Mouse (Mus musculus): ENCODE results near the gene Arhgap23. TPM values are rescaled to one million over a fixed set of nuclear protein-coding genes. Genes with fewer than 3 reads are reported as not detected.

The Arhgap23 gene
- polyA plus RNA-seq, 1 experiment from 2014 or later, result 6.4 TPM

DNA sequence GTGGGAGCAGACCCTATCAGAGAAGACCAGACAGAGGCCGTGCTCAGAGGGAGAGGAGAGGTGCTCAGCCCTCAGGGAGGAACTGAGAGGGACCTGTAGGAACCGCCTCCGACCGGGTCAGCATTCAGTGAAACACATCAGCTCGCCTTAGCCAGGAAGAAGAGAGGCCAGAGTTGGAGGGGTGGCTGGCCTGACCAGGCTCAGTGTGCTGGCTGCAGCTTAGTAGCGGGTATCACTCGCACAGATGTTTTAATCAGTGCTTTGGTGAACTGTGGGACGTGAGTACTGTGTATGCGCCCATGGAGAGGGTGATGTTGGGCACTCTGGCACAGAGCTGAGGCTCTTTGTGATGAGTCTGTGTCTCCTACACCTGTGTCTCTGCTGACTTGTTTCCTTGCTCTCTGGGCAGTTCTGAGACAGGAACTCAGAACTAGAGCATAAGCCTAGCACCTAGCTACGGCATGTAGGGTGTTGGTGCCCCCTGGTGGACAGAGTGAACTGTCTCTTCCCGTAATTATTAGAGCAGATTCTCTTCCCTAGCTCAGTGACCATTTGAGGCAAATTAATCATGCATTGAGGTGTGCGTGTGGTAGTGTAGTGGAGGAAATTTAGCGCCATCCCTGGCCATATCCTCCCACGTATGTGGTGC lies 53.4 kb downstream of the Arhgap23 start:
- H3K36me3 ChIP-seq (ENCODE audit: control insufficient read depth, insufficient read depth, low read length), result peaks cover 69% of the 10 kb centered on the region
- 52% methylated on average over 14 of the region's 14 CpGs for WGBS

DNA sequence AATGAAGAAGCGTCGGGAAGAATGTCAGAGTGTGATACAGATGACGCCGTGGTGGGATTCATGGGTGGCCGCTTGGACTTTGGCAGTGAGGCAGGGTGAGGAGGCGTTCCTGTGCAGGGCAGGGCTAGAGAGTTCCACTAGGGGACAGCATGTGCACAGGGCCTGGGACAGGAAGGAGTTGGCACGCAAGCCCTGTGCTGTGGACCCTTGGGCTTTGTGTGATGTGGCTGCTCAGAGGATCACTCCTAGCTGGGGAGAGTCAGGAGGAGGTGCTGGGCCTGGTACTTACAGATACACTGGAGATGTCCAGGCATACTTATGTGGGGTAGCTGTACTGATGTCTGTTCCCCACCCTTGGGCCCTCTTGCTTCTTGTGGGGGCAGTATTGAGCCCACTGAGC lies 54.5 kb downstream of the Arhgap23 start:
- 96% methylated on average over 7 of the region's 7 CpGs for WGBS
- H3K4me2 ChIP-seq (replicated peaks; ENCODE audit: low read depth, low read length), result no peak overlapping the region
- no peaks in the 10 kb centered on the region for H3K4me1 ChIP-seq (ENCODE audit: control insufficient read depth, insufficient read depth, low read length)
- no peak for ATAC-seq (ENCODE audit: insufficient number of reproducible peaks, insufficient read depth, low FRiP score, low read depth)
- no peak overlapping the region for H3K27ac ChIP-seq (ENCODE audit: low read length)
- no peaks in the 10 kb centered on the region for H3K9me3 ChIP-seq (ENCODE audit: control insufficient read depth, low read depth, low read length)
- no peaks in the 10 kb centered on the region for H3K27me3 ChIP-seq (ENCODE audit: control insufficient read depth, insufficient read depth, low read length)
- no peak overlapping the region for H3K4me3 ChIP-seq (ENCODE audit: low read depth, low read length)
- no peak overlapping the region for H3K9ac ChIP-seq (replicated peaks; ENCODE audit: low read depth, low read length)
- peaks cover 65% of the 10 kb centered on the region for H3K36me3 ChIP-seq (ENCODE audit: control insufficient read depth, insufficient read depth, low read length)

More for the DNA sequence above, 53.4 kb downstream of the Arhgap23 start:
- Histone ChIP-seq H3K4me1 (ENCODE audit: control insufficient read depth, insufficient read depth, low read length) (no peaks in the 10 kb centered on the region), H3K4me3 (ENCODE audit: low read depth, low read length) (no peak overlapping the region), H3K27me3 (ENCODE audit: control insufficient read depth, insufficient read depth, low read length) (no peaks in the 10 kb centered on the region), H3K27ac (ENCODE audit: low read length) (0 out of 2 replicates have a peak overlapping the region, but pooled peaks have one; percentile 27), H3K4me2 (replicated peaks; ENCODE audit: low read depth, low read length) (no peak overlapping the region), H3K9ac (replicated peaks; ENCODE audit: low read depth, low read length) (no peak overlapping the region), H3K9me3 (ENCODE audit: control insufficient read depth, low read depth, low read length) (no peaks in the 10 kb centered on the region)
- 0 out of 2 replicates have a peak, but pooled peaks have one; percentile 62 for ATAC-seq (ENCODE audit: insufficient number of reproducible peaks, insufficient read depth, low FRiP score, low read depth)

DNA sequence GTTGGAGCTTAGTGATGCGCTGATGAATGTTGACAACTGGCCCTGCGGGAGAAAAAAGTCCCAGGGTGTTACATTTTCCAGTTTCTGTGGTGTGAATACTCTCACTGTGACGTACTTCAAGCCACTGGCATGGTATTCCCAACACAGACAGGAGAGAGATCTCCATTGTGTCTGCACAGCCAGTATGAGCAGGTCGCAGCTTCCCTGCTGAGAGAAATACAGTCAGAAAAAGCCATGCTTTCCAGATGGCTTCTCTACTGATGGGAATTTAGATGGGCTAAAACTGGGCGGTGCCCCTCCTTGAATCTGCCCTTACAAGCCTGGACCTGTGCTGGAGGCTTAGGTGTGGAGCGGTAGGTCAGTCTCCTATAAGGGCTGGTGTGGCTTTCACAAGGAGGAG lies 55.9 kb downstream of the Arhgap23 start:
- Histone ChIP-seq H3K36me3 (ENCODE audit: control insufficient read depth, insufficient read depth, low read length) (peaks cover 69% of the 10 kb centered on the region), H3K27me3 (ENCODE audit: control insufficient read depth, insufficient read depth, low read length) (no peaks in the 10 kb centered on the region), H3K4me3 (ENCODE audit: low read depth, low read length) (no peak overlapping the region), H3K9ac (replicated peaks; ENCODE audit: low read depth, low read length) (no peak overlapping the region), H3K9me3 (ENCODE audit: control insufficient read depth, low read depth, low read length) (no peaks in the 10 kb centered on the region), H3K4me1 (ENCODE audit: control insufficient read depth, insufficient read depth, low read length) (no peaks in the 10 kb centered on the region), H3K27ac (ENCODE audit: low read length) (no peak overlapping the region), H3K4me2 (replicated peaks; ENCODE audit: low read depth, low read length) (no peak overlapping the region)
- 82% methylated on average over 6 of the region's 6 CpGs for WGBS
- ATAC-seq (ENCODE audit: insufficient number of reproducible peaks, insufficient read depth, low FRiP score, low read depth), result no peak

DNA sequence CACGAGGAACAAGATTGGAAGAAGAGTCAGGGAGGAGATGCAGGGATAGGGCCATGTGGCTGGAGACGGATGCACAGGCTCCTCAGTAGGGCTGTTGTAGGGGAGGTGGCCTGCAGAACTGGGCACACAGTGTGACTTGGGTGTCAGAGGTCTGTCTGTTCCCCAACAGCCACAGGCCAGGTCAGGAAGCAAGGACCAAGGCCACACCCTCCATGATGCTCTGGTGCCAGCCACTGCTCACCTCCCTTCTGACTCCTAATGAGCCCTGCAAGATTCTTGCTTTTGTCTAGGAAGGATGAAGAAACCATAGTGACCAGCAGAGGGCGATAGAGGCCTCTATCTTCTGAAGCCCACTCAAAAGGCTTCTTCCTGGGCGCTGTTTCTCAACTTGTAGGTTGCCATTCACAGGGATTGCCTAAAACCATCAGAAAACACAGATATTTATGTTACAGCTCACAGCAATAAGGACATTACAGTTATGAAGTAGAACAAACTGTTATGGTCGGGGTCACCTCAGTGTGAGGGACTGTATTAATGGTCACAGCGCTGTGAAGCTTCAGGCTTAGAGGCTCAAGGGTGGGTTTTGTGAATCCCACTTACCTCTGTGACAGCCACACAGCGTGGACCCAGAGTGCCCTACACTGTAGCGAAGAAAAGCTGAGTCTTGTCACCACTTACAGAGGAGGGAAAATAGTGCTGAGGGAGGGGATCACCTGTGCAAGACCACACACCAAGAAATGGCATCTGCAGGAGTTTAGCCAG lies 61.2 kb downstream of the Arhgap23 start:
- no peaks in the 10 kb centered on the region for H3K27me3 ChIP-seq (ENCODE audit: control insufficient read depth, insufficient read depth, low read length)
- H3K36me3 ChIP-seq (ENCODE audit: control insufficient read depth, insufficient read depth, low read length), result peaks cover 50% of the 10 kb centered on the region
- H3K4me3 ChIP-seq (ENCODE audit: low read depth, low read length), result no peak overlapping the region
- H3K27ac ChIP-seq (ENCODE audit: low read length), result no peak overlapping the region
- WGBS, result 65% methylated on average over 8 of the region's 8 CpGs
- H3K9ac ChIP-seq (replicated peaks; ENCODE audit: low read depth, low read length), result no peak overlapping the region
- H3K4me1 ChIP-seq (ENCODE audit: control insufficient read depth, insufficient read depth, low read length), result no peaks in the 10 kb centered on the region
- H3K9me3 ChIP-seq (ENCODE audit: control insufficient read depth, low read depth, low read length), result no peaks in the 10 kb centered on the region
- ATAC-seq (ENCODE audit: insufficient number of reproducible peaks, insufficient read depth, low FRiP score, low read depth), result no peak; the same call in 1 of the 2 replicates
- H3K4me2 ChIP-seq (replicated peaks; ENCODE audit: low read depth, low read length), result no peak overlapping the region

DNA sequence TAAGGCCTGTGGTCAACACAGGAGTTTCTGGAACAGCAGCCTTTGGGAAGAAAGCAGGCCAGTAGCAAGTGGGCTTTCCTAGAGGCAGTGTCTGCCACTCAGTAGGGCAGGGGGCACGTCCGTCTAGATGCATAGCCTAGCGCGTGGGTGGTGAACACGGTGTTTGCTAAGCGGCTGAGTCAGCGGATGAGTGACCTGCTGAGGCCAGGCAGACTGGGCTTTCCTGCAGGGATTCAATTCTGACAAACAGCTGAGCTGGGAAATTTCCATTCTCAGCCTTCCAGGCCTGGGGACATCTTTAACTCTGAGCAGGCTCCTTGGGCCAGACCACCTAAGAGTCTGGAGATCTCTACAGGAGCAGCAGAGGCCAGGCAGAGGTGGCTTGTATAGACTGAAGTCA lies 62.1 kb downstream of the Arhgap23 start:
- no peaks in the 10 kb centered on the region for H3K9me3 ChIP-seq (ENCODE audit: control insufficient read depth, low read depth, low read length)
- no peak overlapping the region for H3K4me3 ChIP-seq (ENCODE audit: low read depth, low read length)
- H3K27me3 ChIP-seq (ENCODE audit: control insufficient read depth, insufficient read depth, low read length), result no peaks in the 10 kb centered on the region
- no peak overlapping the region for H3K27ac ChIP-seq (ENCODE audit: low read length)
- H3K9ac ChIP-seq (replicated peaks; ENCODE audit: low read depth, low read length), result no peak overlapping the region
- no peak overlapping the region for H3K4me2 ChIP-seq (replicated peaks; ENCODE audit: low read depth, low read length)
- ATAC-seq (ENCODE audit: insufficient number of reproducible peaks, insufficient read depth, low FRiP score, low read depth), result no peak
- peaks cover 56% of the 10 kb centered on the region for H3K36me3 ChIP-seq (ENCODE audit: control insufficient read depth, insufficient read depth, low read length)
- WGBS, result 80% methylated on average over 7 of the region's 7 CpGs
- no peaks in the 10 kb centered on the region for H3K4me1 ChIP-seq (ENCODE audit: control insufficient read depth, insufficient read depth, low read length)

DNA sequence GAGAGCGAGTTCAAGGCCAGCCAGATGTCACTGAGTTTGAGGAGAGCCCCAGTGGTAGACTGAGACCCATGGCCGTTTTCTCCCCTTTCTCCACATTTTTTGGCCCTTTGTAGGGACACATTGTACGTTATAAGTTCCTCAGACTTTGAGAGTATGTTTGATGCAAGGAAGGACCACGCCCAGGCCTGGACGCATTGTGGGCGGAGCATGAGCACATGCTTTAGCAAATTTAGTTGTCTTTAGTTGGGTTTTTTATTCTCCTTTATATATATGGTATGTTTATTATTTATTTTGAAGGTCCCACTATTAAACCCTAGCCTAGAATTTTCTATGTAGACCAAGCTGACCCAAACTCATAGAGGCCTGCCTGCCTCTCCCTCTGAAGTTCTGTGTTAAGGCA lies 63.0 kb downstream of the Arhgap23 start:
- Histone ChIP-seq H3K4me2 (replicated peaks; ENCODE audit: low read depth, low read length) (no peak overlapping the region), H3K4me3 (ENCODE audit: low read depth, low read length) (no peak overlapping the region), H3K9ac (replicated peaks; ENCODE audit: low read depth, low read length) (no peak overlapping the region), H3K27ac (ENCODE audit: low read length) (no peak overlapping the region), H3K4me1 (ENCODE audit: control insufficient read depth, insufficient read depth, low read length) (no peaks in the 10 kb centered on the region), H3K27me3 (ENCODE audit: control insufficient read depth, insufficient read depth, low read length) (no peaks in the 10 kb centered on the region), H3K36me3 (ENCODE audit: control insufficient read depth, insufficient read depth, low read length) (peaks cover 63% of the 10 kb centered on the region), H3K9me3 (ENCODE audit: control insufficient read depth, low read depth, low read length) (no peaks in the 10 kb centered on the region)
- no peak for ATAC-seq (ENCODE audit: insufficient number of reproducible peaks, insufficient read depth, low FRiP score, low read depth)
- 87% methylated on average over 6 of the region's 6 CpGs for WGBS

DNA sequence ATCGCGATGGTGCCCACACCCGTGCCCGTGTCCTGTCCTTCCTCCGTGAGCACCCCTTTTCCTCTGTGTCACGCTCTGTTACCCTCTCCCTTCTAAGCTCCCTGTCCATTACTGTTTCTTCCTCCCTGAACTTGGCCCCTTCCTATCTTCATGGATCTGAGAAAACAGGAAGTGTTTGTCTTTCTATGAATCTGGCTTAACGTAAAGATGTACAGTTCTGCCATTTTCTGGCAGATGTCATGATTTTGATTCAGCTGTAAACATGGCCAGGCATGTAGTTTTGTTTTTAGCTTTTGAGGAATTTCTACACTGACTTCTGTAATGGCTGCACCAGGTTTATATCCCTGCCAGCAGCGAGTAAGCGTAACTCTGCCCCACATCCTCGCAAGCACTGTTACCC lies 63.8 kb downstream of the Arhgap23 start:
- Histone ChIP-seq H3K4me3 (ENCODE audit: low read depth, low read length) (no peak overlapping the region), H3K4me1 (ENCODE audit: control insufficient read depth, insufficient read depth, low read length) (no peaks in the 10 kb centered on the region), H3K36me3 (ENCODE audit: control insufficient read depth, insufficient read depth, low read length) (peaks cover 59% of the 10 kb centered on the region), H3K4me2 (replicated peaks; ENCODE audit: low read depth, low read length) (no peak overlapping the region), H3K27ac (ENCODE audit: low read length) (no peak overlapping the region), H3K27me3 (ENCODE audit: control insufficient read depth, insufficient read depth, low read length) (no peaks in the 10 kb centered on the region), H3K9ac (replicated peaks; ENCODE audit: low read depth, low read length) (no peak overlapping the region), H3K9me3 (ENCODE audit: control insufficient read depth, low read depth, low read length) (no peaks in the 10 kb centered on the region)
- no peak for ATAC-seq (ENCODE audit: insufficient number of reproducible peaks, insufficient read depth, low FRiP score, low read depth)
- 87% methylated on average over 10 of the region's 10 CpGs for WGBS

DNA sequence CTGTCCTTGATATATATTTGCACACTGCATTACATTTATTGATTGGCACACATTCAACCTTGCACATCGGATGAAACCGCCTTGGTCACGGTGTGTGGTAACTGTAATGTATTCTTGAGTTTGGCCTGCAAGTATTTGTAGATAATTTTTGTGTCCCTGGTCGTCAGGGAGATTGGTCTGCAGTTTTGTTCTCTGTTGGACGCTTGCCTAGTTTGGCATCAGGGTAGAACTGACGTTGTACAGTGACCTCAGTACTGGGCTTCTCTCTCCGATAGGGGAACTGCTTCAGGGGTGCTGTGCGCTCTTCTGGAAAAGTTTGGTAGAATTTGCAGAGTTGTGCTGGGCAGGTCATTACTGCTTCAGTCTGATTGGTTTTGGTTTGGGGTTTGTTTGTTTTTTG lies 64.5 kb downstream of the Arhgap23 start:
- no peak for ATAC-seq (ENCODE audit: insufficient number of reproducible peaks, insufficient read depth, low FRiP score, low read depth)
- H3K4me3 ChIP-seq (ENCODE audit: low read depth, low read length), result no peak overlapping the region
- no peaks in the 10 kb centered on the region for H3K27me3 ChIP-seq (ENCODE audit: control insufficient read depth, insufficient read depth, low read length)
- H3K27ac ChIP-seq (ENCODE audit: low read length), result no peak overlapping the region
- H3K9ac ChIP-seq (replicated peaks; ENCODE audit: low read depth, low read length), result no peak overlapping the region
- H3K4me1 ChIP-seq (ENCODE audit: control insufficient read depth, insufficient read depth, low read length), result no peaks in the 10 kb centered on the region
- H3K36me3 ChIP-seq (ENCODE audit: control insufficient read depth, insufficient read depth, low read length), result peaks cover 58% of the 10 kb centered on the region
- H3K9me3 ChIP-seq (ENCODE audit: control insufficient read depth, low read depth, low read length), result no peaks in the 10 kb centered on the region
- no peak overlapping the region for H3K4me2 ChIP-seq (replicated peaks; ENCODE audit: low read depth, low read length)
- 80% methylated on average over 8 of the region's 8 CpGs for WGBS

All from stomach, embryonic 14.5 days (tissue).